ENCODE assay signal across 7 mouse cellular contexts in genomic region chr6:148441871-148442270, GRCm38 (mm10). TPM values are rescaled to one million over a fixed set of nuclear protein-coding genes. Genes with fewer than 3 reads are reported as not detected.
DNase-seq lines count a peak whose midpoint lies in the region; ATAC-seq and TF ChIP-seq lines count a peak whose summit lies in the region.

No protein-coding gene starts in this region.

- no peak for TF ChIP-seq CTCF in cortical plate, adult 2 months (IDR thresholded peaks at IDR 0.05; ENCODE audit: extremely low read depth, insufficient read depth, low read length)

- no peak overlapping the region for H3K27ac ChIP-seq in cortical plate, adult 2 months (ENCODE audit: insufficient read depth, low read length)
- H3K27ac ChIP-seq in forebrain, embryonic 14.5 days (ENCODE audit: low read depth, low read length) = no peak overlapping the region
- no peak overlapping the region for H3K27ac ChIP-seq in hindbrain, embryonic 10.5 days
- no peak overlapping the region for H3K27ac ChIP-seq in limb, embryonic 15.5 days

- H3K9ac ChIP-seq in forebrain, embryonic 14.5 days (ENCODE audit: low read length) = 0 out of 2 replicates have a peak overlapping the region, but pooled peaks have one; percentile 7
- H3K9ac ChIP-seq in limb, embryonic 15.5 days = no peak overlapping the region

- peak; percentile 13 for DNase-seq in forebrain, embryonic 14.5 days (ENCODE audit: low spot score)
- peak; percentile 8 for DNase-seq in hindbrain, embryonic 10.5 days (ENCODE audit: low spot score)
- no peak for DNase-seq in adipocyte (ENCODE audit: low spot score)
- DNase-seq in urinary bladder, postnatal 25 days (ENCODE audit: low spot score) = no peak
- no peak for DNase-seq in frontal cortex, adult 2 months (ENCODE audit: extremely low spot score in 1 of 2, low spot score in 1 of 2)

- peaks cover 6% of the 10 kb centered on the region; the same call in 1 of the 2 replicates for H3K4me1 ChIP-seq in cortical plate, adult 2 months (ENCODE audit: control insufficient read depth, insufficient read depth, low read length)
- peaks cover 4% of the 10 kb centered on the region for H3K4me1 ChIP-seq in forebrain, embryonic 14.5 days (ENCODE audit: control insufficient read depth, insufficient read depth, low read length)
- peaks cover 29% of the 10 kb centered on the region for H3K4me1 ChIP-seq in hindbrain, embryonic 10.5 days (replicated peaks)
- peaks cover 37% of the 10 kb centered on the region for H3K4me1 ChIP-seq in limb, embryonic 15.5 days

- 6% methylated on average over 5 of the region's 5 CpGs for WGBS in forebrain, embryonic 14.5 days
- WGBS in hindbrain, embryonic 10.5 days = 9% methylated on average over 5 of the region's 5 CpGs
- 11% methylated on average over 5 of the region's 5 CpGs for WGBS in limb, embryonic 15.5 days

- no peak for ATAC-seq in forebrain, embryonic 14.5 days
- ATAC-seq in limb, embryonic 15.5 days (ENCODE audit: insufficient number of reproducible peaks, low FRiP score, low TSS enrichment, low read depth) = peak; percentile 17; the same call in 1 of the 2 replicates

- peak overlapping the region; percentile 94 for H3K4me2 ChIP-seq in forebrain, embryonic 14.5 days (ENCODE audit: low read length)
- H3K4me2 ChIP-seq in limb, embryonic 15.5 days = peak overlapping the region; percentile 95

- H3K36me3 ChIP-seq in forebrain, embryonic 14.5 days (ENCODE audit: control insufficient read depth, insufficient read depth, low read length) = no peaks in the 10 kb centered on the region
- no peaks in the 10 kb centered on the region for H3K36me3 ChIP-seq in hindbrain, embryonic 10.5 days
- no peaks in the 10 kb centered on the region for H3K36me3 ChIP-seq in limb, embryonic 15.5 days

- H3K4me3 ChIP-seq in cortical plate, adult 2 months (ENCODE audit: insufficient read depth, low read length) = peak overlapping the region; percentile 99
- peak overlapping the region; percentile 64; the same call in 1 of the 2 replicates for H3K4me3 ChIP-seq in forebrain, embryonic 14.5 days (ENCODE audit: low read depth, low read length)
- H3K4me3 ChIP-seq in hindbrain, embryonic 10.5 days = peak overlapping the region; percentile 75; the same call in 1 of the 2 replicates
- H3K4me3 ChIP-seq in limb, embryonic 15.5 days = peak overlapping the region; percentile 74

- H3K27me3 ChIP-seq in forebrain, embryonic 14.5 days (replicated peaks; ENCODE audit: control insufficient read depth, insufficient read depth, low read length) = peaks cover 15% of the 10 kb centered on the region; the same call in 1 of the 2 replicates
- H3K27me3 ChIP-seq in hindbrain, embryonic 10.5 days (ENCODE audit: insufficient read depth, poor library complexity, severe bottlenecking) = peaks cover 62% of the 10 kb centered on the region
- peaks cover 31% of the 10 kb centered on the region for H3K27me3 ChIP-seq in limb, embryonic 15.5 days

- TF ChIP-seq POLR2A in cortical plate, adult 2 months (IDR thresholded peaks at IDR 0.05; ENCODE audit: extremely low read depth, insufficient read depth, low read length) = peak; percentile 24; the same call in 1 of the 2 replicates

- no peaks in the 10 kb centered on the region for H3K9me3 ChIP-seq in forebrain, embryonic 14.5 days (replicated peaks; ENCODE audit: control insufficient read depth, low read length)
- no peaks in the 10 kb centered on the region for H3K9me3 ChIP-seq in hindbrain, embryonic 10.5 days
- H3K9me3 ChIP-seq in limb, embryonic 15.5 days = no peaks in the 10 kb centered on the region

RNA-seq across cellular contexts. Expression of gene Tmtc1, which starts 2.3 kb away (rescaled TPM):
- polyA plus RNA-seq in cortical plate, adult 2 months (2012; rRNA removed) = 30.4 and 35.2 TPM in 2 replicates
- polyA plus RNA-seq in forebrain, embryonic 14.5 days (2014; fragmentation: Nextera tagmentation; extraction: Ambion mirVana) = 1.3 and 2.3 TPM in 2 replicates
- polyA plus RNA-seq in hindbrain, embryonic 10.5 days (2016; fragmentation: Nextera tagmentation; extraction: Ambion mirVana) = 0.61 and 1.3 TPM in 2 replicates
- 1.1 and 1.3 TPM in 2 replicates for polyA plus RNA-seq in limb, embryonic 15.5 days (2015; fragmentation: Nextera tagmentation; extraction: Ambion mirVana)
- 32.2 and 38.0 TPM in 2 replicates for polyA plus RNA-seq in frontal cortex, adult 2 months (2012; rRNA removed)

Comparison
In these comparisons a context has a peak if more than half of its experiments do, and no peak if none do; other contexts are left out.
1. DNase-seq: peak in forebrain, embryonic 14.5 days (single experiment) and hindbrain, embryonic 10.5 days (single experiment); none in adipocyte (single experiment), urinary bladder, postnatal 25 days (single experiment) and frontal cortex, adult 2 months (0 of 2).
2. Peak in every context shown above with its lines, with median percentiles within 50 percentile points of each other: H3K4me3 ChIP-seq.